Mouse (Mus musculus) kidney, adult 2 months (tissue): ENCODE data around the gene Slc35e3. TPM values are rescaled to one million over a fixed set of nuclear protein-coding genes. Genes with fewer than 3 reads are reported as not detected.

Source experiments
- DNase-seq: peaks from one replicate; pipeline ENCODE4 v3.0.0; 2021
- H3K27ac ChIP-seq: fragments of 200-500 bp; 2 replicates; pipeline ENCODE4 v1.5.1; 2012; ENCODE audit warnings: low read depth, low read length, control low read depth, inconsistent platforms; ENCODE audit not compliant: insufficient read depth
- H3K27me3 ChIP-seq: fragments of 200-500 bp; replicated peaks from 2 replicates; pipeline ENCODE4 v1.6.1; 2012; ENCODE audit warnings: mild to moderate bottlenecking, moderate library complexity, low read length, inconsistent platforms; ENCODE audit not compliant: control insufficient read depth, insufficient read depth
- H3K36me3 ChIP-seq: fragments of 200-500 bp; 2 replicates; pipeline ENCODE4 v1.6.1; 2012; ENCODE audit warnings: mild to moderate bottlenecking, moderate library complexity, low read length, inconsistent platforms; ENCODE audit not compliant: control insufficient read depth, insufficient read depth
- H3K4me1 ChIP-seq: fragments of 200-500 bp; 2 replicates; pipeline ENCODE4 v1.6.1; 2011; ENCODE audit warnings: low read length; ENCODE audit not compliant: control insufficient read depth, insufficient read depth
- H3K4me3 ChIP-seq: fragments of 200-500 bp; 2 replicates; pipeline ENCODE4 v1.5.1; 2011; ENCODE audit warnings: mild to moderate bottlenecking, low read depth, low read length, control low read depth; ENCODE audit not compliant: insufficient read depth
- CTCF ChIP-seq: fragments of 200-500 bp; conservative IDR thresholded peaks from 2 replicates; pipeline ENCODE4 v1.5.1; 2011; ENCODE audit warnings: low read depth, mild to moderate bottlenecking, control low read depth, low read length, moderate library complexity, mixed read lengths; ENCODE audit not compliant: insufficient read depth, insufficient read length
- POLR2A ChIP-seq: fragments of 200-500 bp; IDR thresholded peaks from one replicate; pipeline ENCODE4 v1.6.1; 2011; ENCODE audit warnings: low read depth, low read length, control low read depth
- WGBS: fragments of 180-500 bp; shearing (Covaris S2); methylation state at CpG from one replicate; pipeline ENCODE4 v1.1.7; 2018; 5-methylcytosine and 5-hydroxymethylcytosine counted together
- polyA plus RNA-seq: library from polyadenylated mRNA; depleted of rRNA; stranded (reverse); fragments of >200 nt; gene quantifications from 2 replicates; pipeline ENCODE4 v1.2.3, GENCODE M21; 2012

Slc35e3 gene
- polyA plus RNA-seq, 1 experiment = 37.1 TPM

DNA sequence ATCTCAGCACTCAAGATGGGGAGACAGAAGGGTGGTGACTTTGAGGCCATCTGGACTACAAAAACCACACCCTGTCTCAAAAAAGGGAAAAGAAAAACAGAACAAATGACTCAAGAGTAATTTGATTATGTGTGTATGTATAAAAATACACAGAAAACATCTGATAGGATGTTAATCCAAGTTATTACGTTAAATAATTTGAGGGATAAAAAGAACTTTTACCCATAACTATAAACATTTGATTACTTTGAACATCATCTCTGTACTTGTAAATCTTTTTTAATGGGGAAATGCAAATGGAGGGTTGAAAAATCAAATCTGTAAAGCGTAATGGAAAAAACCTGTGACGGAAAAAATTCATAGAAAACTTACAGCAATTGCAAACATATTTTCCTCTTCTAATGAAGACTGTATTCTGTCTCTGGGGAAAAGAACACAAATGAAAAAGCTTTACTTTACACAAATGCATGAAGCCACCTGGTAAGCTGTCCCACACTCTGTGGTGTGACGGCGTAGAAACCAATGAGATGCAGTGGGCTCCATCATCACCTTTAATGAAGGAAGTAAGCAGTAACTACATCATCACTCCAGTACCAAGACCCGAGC is 34.2 kb upstream of the Slc35e3 start:
- H3K36me3 ChIP-seq = no peaks in the 10 kb centered on the region

DNA sequence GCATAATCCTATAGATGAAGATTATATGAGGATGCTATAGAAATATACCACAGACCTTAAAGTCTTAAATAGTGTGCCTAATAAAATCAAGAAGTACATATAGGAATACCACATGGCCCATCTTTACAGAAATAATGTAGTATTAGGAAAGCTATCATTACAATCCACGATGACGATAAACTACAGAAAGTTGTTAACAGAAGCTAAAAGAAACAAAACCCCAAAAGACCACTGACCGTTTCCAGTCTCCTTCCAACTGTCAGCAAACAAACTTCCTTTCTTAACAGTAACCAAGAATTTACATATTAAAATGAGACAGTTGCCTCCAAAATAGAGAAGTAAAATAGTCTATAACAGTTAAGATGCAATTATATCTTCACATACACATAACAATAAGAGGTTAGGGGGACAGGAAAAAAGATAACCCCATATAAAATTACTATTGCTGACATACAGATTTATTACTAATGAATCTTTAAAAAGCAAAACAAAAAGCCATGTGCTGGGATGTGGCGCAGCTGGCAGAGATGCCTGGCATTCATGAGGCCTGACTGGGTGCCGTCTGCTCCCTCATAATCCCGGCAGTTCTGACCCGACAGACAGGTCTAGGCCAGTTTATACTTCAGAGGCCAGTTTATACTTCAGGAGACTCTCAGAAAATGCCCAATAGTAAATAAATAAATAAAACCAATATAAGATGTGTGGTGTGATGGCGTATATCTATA is 33.6 kb upstream of the Slc35e3 start:
- 93% methylated on average over 8 of the region's 8 CpGs for WGBS
- H3K27ac ChIP-seq = no peak overlapping the region
- H3K4me3 ChIP-seq = no peak overlapping the region
- H3K27me3 ChIP-seq = no peaks in the 10 kb centered on the region
- no peaks in the 10 kb centered on the region for H3K4me1 ChIP-seq
- DNase-seq = no peak
- TF ChIP-seq CTCF (no peak), POLR2A (no peak)
- no peaks in the 10 kb centered on the region for H3K36me3 ChIP-seq

More for the DNA sequence above, 34.2 kb upstream of the Slc35e3 start:
- H3K27me3 ChIP-seq = no peaks in the 10 kb centered on the region
- no peak for TF ChIP-seq CTCF
- TF ChIP-seq POLR2A = no peak
- 94% methylated on average over 6 of the region's 6 CpGs for WGBS
- H3K4me3 ChIP-seq = no peak overlapping the region
- H3K27ac ChIP-seq = no peak overlapping the region
- no peak for DNase-seq
- H3K4me1 ChIP-seq = no peaks in the 10 kb centered on the region

DNA sequence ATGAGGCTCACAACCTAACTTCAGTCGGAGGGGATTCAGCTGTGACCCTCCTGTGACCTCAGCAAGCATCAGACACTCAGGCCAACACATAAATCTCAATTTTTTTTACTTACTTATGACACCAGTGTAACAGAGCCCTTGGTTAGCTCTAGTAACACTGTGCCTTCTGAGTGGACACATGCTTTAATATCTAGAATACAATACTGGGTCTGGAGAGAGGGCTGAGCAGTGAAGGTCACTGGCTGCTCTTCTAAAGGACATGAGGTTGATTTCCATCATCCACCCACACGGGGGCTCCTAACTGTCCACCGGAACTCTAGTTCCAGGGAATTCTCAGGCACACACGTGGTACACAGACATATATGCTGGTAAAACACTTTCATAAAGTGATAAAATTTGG is 32.8 kb upstream of the Slc35e3 start:
- no peaks in the 10 kb centered on the region for H3K36me3 ChIP-seq
- TF ChIP-seq CTCF (no peak), POLR2A (no peak)
- DNase-seq = no peak
- no peak overlapping the region for H3K4me3 ChIP-seq
- no peaks in the 10 kb centered on the region for H3K27me3 ChIP-seq
- 80% methylated on average over 4 of the region's 4 CpGs for WGBS
- H3K27ac ChIP-seq = no peak overlapping the region
- no peaks in the 10 kb centered on the region for H3K4me1 ChIP-seq

DNA sequence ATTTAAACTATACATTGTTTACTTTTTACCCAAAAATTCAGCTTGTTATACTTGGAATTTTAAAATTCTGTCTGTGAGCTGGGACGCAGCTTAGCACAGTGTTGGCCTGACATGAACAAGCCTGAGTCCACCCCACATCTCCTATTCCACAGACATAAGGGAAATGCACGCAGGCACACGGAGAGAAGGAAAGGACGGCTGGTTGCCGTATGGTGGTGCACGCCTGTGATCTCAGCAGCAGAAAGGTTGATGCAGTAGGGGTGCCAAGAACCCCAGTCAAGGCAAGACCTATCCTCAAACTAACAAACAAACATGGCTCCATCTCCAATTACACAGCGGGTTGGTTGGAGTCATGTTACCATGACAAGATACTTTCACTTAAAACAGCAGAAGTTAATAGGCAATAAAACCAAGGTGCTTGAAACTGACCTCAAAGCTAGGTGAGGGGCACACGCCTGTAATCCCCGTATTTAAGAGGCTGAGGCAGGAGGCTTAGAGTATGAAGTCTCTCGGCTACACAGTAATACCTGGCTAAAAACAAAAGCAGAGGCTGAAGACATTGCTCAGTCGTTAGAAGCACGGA is 32.3 kb upstream of the Slc35e3 start:
- Histone ChIP-seq H3K4me3 (no peak overlapping the region), H3K4me1 (no peaks in the 10 kb centered on the region), H3K27ac (no peak overlapping the region), H3K27me3 (no peaks in the 10 kb centered on the region), H3K36me3 (no peaks in the 10 kb centered on the region)
- 92% methylated on average over 12 of the region's 12 CpGs for WGBS
- DNase-seq = no peak
- no peak for TF ChIP-seq CTCF
- TF ChIP-seq POLR2A = no peak

DNA sequence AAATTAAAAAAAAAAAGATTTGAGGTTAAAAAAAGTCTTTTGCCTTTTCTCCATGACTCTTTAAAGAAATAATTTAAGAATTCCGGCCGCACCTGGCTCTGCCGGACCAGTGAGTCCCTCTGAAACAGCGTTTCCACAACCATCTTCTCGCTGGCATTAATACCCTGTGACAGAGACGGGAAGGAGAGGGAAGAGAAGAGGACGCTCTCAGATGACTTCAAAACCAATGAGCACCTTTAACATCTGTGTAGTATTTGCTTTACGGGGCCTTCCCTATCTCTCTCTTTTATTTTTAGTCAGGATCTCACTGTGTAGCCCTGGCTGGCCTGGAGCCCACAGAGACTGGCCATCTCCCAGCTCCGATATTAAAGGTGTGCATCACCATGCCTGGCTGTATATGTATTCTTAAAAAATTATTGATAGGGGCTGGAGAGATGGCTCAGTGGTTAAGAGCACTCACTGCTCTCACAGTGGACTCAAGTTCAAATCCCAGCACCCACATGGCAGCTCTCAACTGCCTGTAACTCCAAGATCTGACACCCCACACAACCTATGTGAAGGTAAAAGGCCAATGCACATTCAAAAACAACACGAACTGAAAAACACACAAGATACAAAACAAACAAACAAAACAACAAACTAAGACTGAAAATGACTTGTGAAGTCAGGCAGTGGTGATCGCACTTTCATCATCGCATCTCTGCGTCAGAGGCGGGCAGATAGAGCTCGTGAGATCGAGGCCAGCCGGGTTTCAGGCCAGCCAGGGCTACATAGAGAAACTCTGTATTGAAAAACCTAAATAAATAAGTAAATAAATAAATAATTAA is 31.5 kb upstream of the Slc35e3 start:
- Histone ChIP-seq H3K4me1 (no peaks in the 10 kb centered on the region), H3K27me3 (no peaks in the 10 kb centered on the region), H3K4me3 (no peak overlapping the region), H3K36me3 (no peaks in the 10 kb centered on the region), H3K27ac (no peak overlapping the region)
- DNase-seq = no peak
- 94% methylated on average over 17 of the region's 17 CpGs for WGBS
- TF ChIP-seq CTCF = no peak
- no peak for TF ChIP-seq POLR2A

DNA sequence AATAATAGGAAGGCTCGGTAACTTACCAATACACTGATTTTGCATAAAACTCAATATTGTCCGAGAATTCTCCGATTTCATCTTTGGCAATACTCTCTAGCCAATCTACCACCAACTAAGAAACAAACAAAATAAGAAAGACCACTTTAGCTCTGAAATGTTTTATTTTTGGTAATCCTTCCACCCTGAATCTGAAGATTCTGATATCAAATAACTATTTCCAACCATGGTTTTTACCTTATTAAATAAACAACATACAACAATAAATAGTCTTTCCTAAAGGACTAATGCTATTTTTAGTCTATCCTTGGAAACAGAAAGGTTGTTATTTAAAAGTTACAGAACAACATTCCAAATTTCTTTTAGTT is 30.9 kb upstream of the Slc35e3 start:
- H3K36me3 ChIP-seq = no peaks in the 10 kb centered on the region
- no peaks in the 10 kb centered on the region for H3K4me1 ChIP-seq
- DNase-seq = no peak
- H3K27ac ChIP-seq = no peak overlapping the region
- TF ChIP-seq POLR2A (no peak), CTCF (no peak)
- no peaks in the 10 kb centered on the region for H3K27me3 ChIP-seq
- H3K4me3 ChIP-seq = no peak overlapping the region
- 100% methylated on average over 3 of the region's 3 CpGs for WGBS
